Mouse (Mus musculus): ENCODE results near the gene Elk3.

GRCm38 (mm10) chr10:93275212-93276136, 35.5 kb downstream of the Elk3 start:
- no peak for TF ChIP-seq HCFC1 (IDR thresholded peaks at IDR 0.05; ENCODE audit: borderline replicate concordance, insufficient read depth, low read length)
- no peak for TF ChIP-seq MAFK (IDR thresholded peaks at IDR 0.05; ENCODE audit: insufficient read depth, low read depth, low read length)
- TF ChIP-seq ZNF384 (IDR thresholded peaks at IDR 0.05; ENCODE audit: low read depth, low read length): no peak
- TF ChIP-seq ZC3H11A (IDR thresholded peaks at IDR 0.05; ENCODE audit: borderline replicate concordance, low read depth, low read length): no peak
- TF ChIP-seq CHD2 (IDR thresholded peaks at IDR 0.05; ENCODE audit: low read depth, low read length): no peak
